Mouse (Mus musculus) bone marrow, adult 2 months (tissue): ENCODE measurements at regions not wholly inside any gene's neighbourhood (a gene's known extent, or its start where the extent isn't known, plus 50 kb on each side); places are given as distances from the start of the nearest gene placed in this dataset.

Experiments
- CTCF ChIP-seq: fragments of 200-500 bp; IDR thresholded peaks from 2 replicates; pipeline ENCODE4 v1.5.1; 2011; ENCODE audit warnings: low read length, control low read depth; ENCODE audit not compliant: control insufficient read depth, insufficient read depth
- POLR2A ChIP-seq: fragments of 200-500 bp; IDR thresholded peaks from 2 replicates; pipeline ENCODE4 v1.6.1; 2011; ENCODE audit warnings: low read depth, mild to moderate bottlenecking, control low read depth, low read length, borderline replicate concordance; ENCODE audit not compliant: control insufficient read depth

- TF ChIP-seq CTCF = no peak
- TF ChIP-seq POLR2A = no peak
Measured at GRCm38 (mm10) chr13:83111503-83111902, 392.3 kb upstream of the Mef2c start.
